Mouse (Mus musculus): ENCODE results near the gene Slc25a35. TPM values are rescaled to one million over a fixed set of nuclear protein-coding genes. Genes with fewer than 3 reads are reported as not detected.
A peak's percentile ranks its signal among the peaks of the same experiment; 100 is the strongest.
"Not testable (repeated sequence)": the region's sequence is repeated elsewhere in the genome, so short reads cannot be mapped to it uniquely, and the experiment has no call there.

Gene Slc25a35
- total and polyA plus RNA-seq, 2 experiments from 2014 or later: 1.3 to 1.4 TPM

- H3K9ac ChIP-seq: no peak overlapping the region
- H3K4me1 ChIP-seq (ENCODE audit: insufficient read depth): no peaks in the 10 kb centered on the region; the same call in 1 of the 2 replicates
- no peaks in the 10 kb centered on the region for H3K9me3 ChIP-seq (ENCODE audit: low read length)
- H3K36me3 ChIP-seq (ENCODE audit: insufficient read depth): no peaks in the 10 kb centered on the region
- H3K27me3 ChIP-seq (ENCODE audit: insufficient read depth, low read length): no peaks in the 10 kb centered on the region
- no peak for TF ChIP-seq CTCF (IDR thresholded peaks at IDR 0.05; ENCODE audit: low read depth)
- 57% methylated on average over 4 of the region's 4 CpGs for WGBS
- no peak for DNase-seq
- no peak overlapping the region for H3K4me2 ChIP-seq (ENCODE audit: low read depth)
- ATAC-seq: no peak
- no peak overlapping the region for H3K4me3 ChIP-seq (ENCODE audit: low read depth, low read length)
- H3K27ac ChIP-seq (ENCODE audit: low read depth, low read length): no peak overlapping the region
These were observed 2.3 kb downstream of the Slc25a35 start for GRCm38 (mm10) chr11:68970232-68970631.

- DNase-seq: peak; percentile 80
- peak overlapping the region; percentile 60 for H3K4me2 ChIP-seq (ENCODE audit: low read depth)
- H3K9ac ChIP-seq: peak overlapping the region; percentile 25; the same call in 1 of the 2 replicates
- H3K27ac ChIP-seq (ENCODE audit: low read depth, low read length); H3K9me3 ChIP-seq (ENCODE audit: low read length); H3K27me3 ChIP-seq (ENCODE audit: insufficient read depth, low read length); H3K36me3 ChIP-seq (ENCODE audit: insufficient read depth); H3K4me1 ChIP-seq (ENCODE audit: insufficient read depth): not testable (repeated sequence)
- H3K4me3 ChIP-seq (ENCODE audit: low read depth, low read length): peak overlapping the region; percentile 38
- WGBS: under 1% methylated on average over 37 of the region's 38 CpGs
- ATAC-seq: peak; percentile 94
These were observed 5.5 kb downstream of the Slc25a35 start for GRCm38 (mm10) chr11:68973250-68974058.

- peak overlapping the region; percentile 38 for H3K4me3 ChIP-seq (ENCODE audit: low read depth, low read length)
- H3K27ac ChIP-seq (ENCODE audit: low read depth, low read length): no peak overlapping the region
- H3K4me1 ChIP-seq (ENCODE audit: insufficient read depth): no peaks in the 10 kb centered on the region
- DNase-seq (no peak), ATAC-seq (no peak)
- H3K36me3 ChIP-seq (ENCODE audit: insufficient read depth): no peaks in the 10 kb centered on the region
- no peaks in the 10 kb centered on the region for H3K9me3 ChIP-seq (ENCODE audit: low read length)
- H3K27me3 ChIP-seq (ENCODE audit: insufficient read depth, low read length): no peaks in the 10 kb centered on the region
- 29% methylated on average over 6 of the region's 6 CpGs for whole genome bisulfite sequencing
- H3K4me2 ChIP-seq (ENCODE audit: low read depth): peak overlapping the region; percentile 60
- H3K9ac ChIP-seq: no peak overlapping the region
- TF ChIP-seq CTCF (IDR thresholded peaks at IDR 0.05; ENCODE audit: low read depth): no peak
These were observed 6.1 kb downstream of the Slc25a35 start for GRCm38 (mm10) chr11:68974059-68974450.

- no peak for TF ChIP-seq CTCF (IDR thresholded peaks at IDR 0.05; ENCODE audit: low read depth)
- 86% methylated on average over 7 of the region's 7 CpGs for WGBS
- Histone ChIP-seq H3K4me2 (ENCODE audit: low read depth) (peak within 1 kb of the TSS; percentile 60), H3K4me1 (ENCODE audit: insufficient read depth) (no peaks in the 10 kb centered on the region), H3K36me3 (ENCODE audit: insufficient read depth) (no peaks in the 10 kb centered on the region), H3K9ac (no peak within 1 kb of the TSS), H3K27ac (ENCODE audit: low read depth, low read length) (no peak within 1 kb of the TSS), H3K4me3 (ENCODE audit: low read depth, low read length) (peak within 1 kb of the TSS; percentile 38; the same call in 1 of the 2 replicates), H3K27me3 (ENCODE audit: insufficient read depth, low read length) (no peaks in the 10 kb centered on the region), H3K9me3 (ENCODE audit: low read length) (no peaks in the 10 kb centered on the region)
- DNase-seq (no peak), ATAC-seq (no peak)
These were observed 7.2 kb downstream of the Slc25a35 start, which contains the start of gene Rangrf for GRCm38 (mm10) chr11:68975085-68975484. TSS of gene Rangrf (minus strand) at chr11:68975185.

GRCm38 (mm10) chr11:68975601-68976000 is 7.7 kb downstream of the Slc25a35 start:
- Histone ChIP-seq H3K4me1 (ENCODE audit: insufficient read depth) (no peaks in the 10 kb centered on the region), H3K27me3 (ENCODE audit: insufficient read depth, low read length) (no peaks in the 10 kb centered on the region), H3K27ac (ENCODE audit: low read depth, low read length) (no peak overlapping the region), H3K4me2 (ENCODE audit: low read depth) (no peak overlapping the region), H3K9ac (no peak overlapping the region), H3K36me3 (ENCODE audit: insufficient read depth) (no peaks in the 10 kb centered on the region), H3K4me3 (ENCODE audit: low read depth, low read length) (no peak overlapping the region), H3K9me3 (ENCODE audit: low read length) (no peaks in the 10 kb centered on the region)
- no peak for TF ChIP-seq CTCF (IDR thresholded peaks at IDR 0.05; ENCODE audit: low read depth)
- WGBS: 81% methylated on average over 1 of the region's 1 CpGs
- no peak for ATAC-seq
- no peak for DNase-seq

- ATAC-seq (no peak), DNase-seq (no peak)
- no peak overlapping the region for H3K9ac ChIP-seq
- H3K4me3 ChIP-seq (ENCODE audit: low read depth, low read length): no peak overlapping the region
- no peak overlapping the region for H3K27ac ChIP-seq (ENCODE audit: low read depth, low read length)
- WGBS: 62% methylated on average over 5 of the region's 5 CpGs
- TF ChIP-seq CTCF (IDR thresholded peaks at IDR 0.05; ENCODE audit: low read depth): no peak
- H3K9me3 ChIP-seq (ENCODE audit: low read length): no peaks in the 10 kb centered on the region
- H3K4me1 ChIP-seq (ENCODE audit: insufficient read depth): no peaks in the 10 kb centered on the region
- no peaks in the 10 kb centered on the region for H3K36me3 ChIP-seq (ENCODE audit: insufficient read depth)
- H3K27me3 ChIP-seq (ENCODE audit: insufficient read depth, low read length): no peaks in the 10 kb centered on the region
- no peak overlapping the region for H3K4me2 ChIP-seq (ENCODE audit: low read depth)
These were observed 11.4 kb downstream of the Slc25a35 start for GRCm38 (mm10) chr11:68979320-68979733.

- Histone ChIP-seq H3K36me3 (ENCODE audit: insufficient read depth) (no peaks in the 10 kb centered on the region), H3K27me3 (ENCODE audit: insufficient read depth, low read length) (no peaks in the 10 kb centered on the region), H3K4me2 (ENCODE audit: low read depth) (no peak overlapping the region), H3K27ac (ENCODE audit: low read depth, low read length) (no peak overlapping the region), H3K4me3 (ENCODE audit: low read depth, low read length) (no peak overlapping the region), H3K9ac (no peak overlapping the region), H3K4me1 (ENCODE audit: insufficient read depth) (no peaks in the 10 kb centered on the region), H3K9me3 (ENCODE audit: low read length) (no peaks in the 10 kb centered on the region)
- WGBS: 74% methylated on average over 3 of the region's 3 CpGs
- no peak for ATAC-seq
- no peak for TF ChIP-seq CTCF (IDR thresholded peaks at IDR 0.05; ENCODE audit: low read depth)
- no peak for DNase-seq
These were observed 13.0 kb downstream of the Slc25a35 start for GRCm38 (mm10) chr11:68980919-68981318.

Data from forebrain, postnatal 0 days (tissue).